Mouse (Mus musculus) kidney, adult 2 months (tissue): ENCODE results near the gene Gm28230.

Experiments
- CTCF ChIP-seq: fragments of 200-500 bp; conservative IDR thresholded peaks from 2 replicates; pipeline ENCODE4 v1.5.1; 2011; ENCODE audit warnings: low read depth, mild to moderate bottlenecking, control low read depth, low read length, moderate library complexity, mixed read lengths; ENCODE audit not compliant: insufficient read depth, insufficient read length
- POLR2A ChIP-seq: fragments of 200-500 bp; IDR thresholded peaks from one replicate; pipeline ENCODE4 v1.6.1; 2011; ENCODE audit warnings: low read depth, low read length, control low read depth

- peak; percentile 91 for TF ChIP-seq POLR2A
- TF ChIP-seq CTCF: no peak; the same call in 1 of the 2 replicates
These were observed 35.2 kb upstream of the Gm28230 start, which contains the start of gene Hoxd10 for GRCm38 (mm10) chr2:74691022-74691951.
